Mouse (Mus musculus): ENCODE measurements at regions not wholly inside any gene's neighbourhood (a gene's known extent, or its start where the extent isn't known, plus 50 kb on each side); places are given as distances from the start of the nearest gene placed in this dataset.

GRCm38 (mm10) chr15:8783567-8783966 is 73.0 kb upstream of the Slc1a3 start:
- H3K9me3 ChIP-seq (ENCODE audit: control insufficient read depth, low read length) = no peaks in the 10 kb centered on the region
- WGBS = 61% methylated on average over 2 of the region's 2 CpGs
- no peaks in the 10 kb centered on the region for H3K27me3 ChIP-seq (ENCODE audit: control insufficient read depth, insufficient read depth, low read length)
- H3K4me2 ChIP-seq (replicated peaks; ENCODE audit: low read depth) = no peak overlapping the region
- no peak overlapping the region for H3K4me3 ChIP-seq (ENCODE audit: low read depth, low read length)
- H3K27ac ChIP-seq (replicated peaks) = no peak overlapping the region
- H3K9ac ChIP-seq (ENCODE audit: low read length) = no peak overlapping the region
- TF ChIP-seq CTCF (IDR thresholded peaks at IDR 0.05; ENCODE audit: low read depth) (no peak), EP300 (optimal IDR thresholded peaks at IDR 0.05) (no peak)
- no peak for ATAC-seq (ENCODE audit: low FRiP score, low TSS enrichment)
- no peaks in the 10 kb centered on the region for H3K4me1 ChIP-seq (replicated peaks; ENCODE audit: control insufficient read depth, insufficient read depth)
- no peak for DNase-seq (ENCODE audit: low spot score)
- H3K36me3 ChIP-seq (ENCODE audit: control insufficient read depth, insufficient read depth, low read length) = no peaks in the 10 kb centered on the region

DNA sequence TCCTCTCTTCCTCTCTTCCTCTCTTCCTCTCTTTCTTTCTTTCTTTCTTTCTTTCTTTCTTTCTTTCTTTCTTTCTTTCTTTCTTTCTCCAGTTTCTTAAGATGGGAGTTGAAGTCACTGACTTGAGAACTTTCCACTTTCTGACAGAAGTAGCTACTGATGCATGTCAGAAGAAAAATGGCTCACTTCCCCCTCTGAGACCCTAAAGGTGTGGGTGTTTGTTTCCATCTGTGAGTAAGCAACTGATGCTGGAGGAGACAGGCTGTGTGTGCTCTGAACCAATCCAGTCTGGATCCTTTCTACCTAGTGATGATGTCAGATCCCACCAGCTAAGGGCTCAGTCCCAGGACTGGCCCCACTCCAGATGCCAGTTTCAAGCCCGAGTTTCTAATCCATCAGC is 72.5 kb upstream of the Slc1a3 start:
- Histone ChIP-seq H3K27me3 (ENCODE audit: control insufficient read depth, insufficient read depth, low read length) (no peaks in the 10 kb centered on the region), H3K27ac (replicated peaks) (no peak overlapping the region), H3K4me1 (replicated peaks; ENCODE audit: control insufficient read depth, insufficient read depth) (no peaks in the 10 kb centered on the region), H3K36me3 (ENCODE audit: control insufficient read depth, insufficient read depth, low read length) (no peaks in the 10 kb centered on the region), H3K4me2 (replicated peaks; ENCODE audit: low read depth) (no peak overlapping the region), H3K9ac (ENCODE audit: low read length) (no peak overlapping the region), H3K9me3 (ENCODE audit: control insufficient read depth, low read length) (no peaks in the 10 kb centered on the region), H3K4me3 (ENCODE audit: low read depth, low read length) (no peak overlapping the region)
- 35% methylated on average over 1 of the region's 1 CpGs for WGBS
- TF ChIP-seq CTCF (IDR thresholded peaks at IDR 0.05; ENCODE audit: low read depth) (no peak), EP300 (optimal IDR thresholded peaks at IDR 0.05) (no peak)
- DNase-seq (ENCODE audit: low spot score) (no peak), ATAC-seq (ENCODE audit: low FRiP score, low TSS enrichment) (no peak)

- DNase-seq (ENCODE audit: low spot score) (no peak), ATAC-seq (ENCODE audit: low FRiP score, low TSS enrichment) (no peak)
- Histone ChIP-seq H3K4me2 (replicated peaks; ENCODE audit: low read depth) (no peak overlapping the region), H3K4me1 (replicated peaks; ENCODE audit: control insufficient read depth, insufficient read depth) (no peaks in the 10 kb centered on the region), H3K9me3 (ENCODE audit: control insufficient read depth, low read length) (no peaks in the 10 kb centered on the region), H3K27me3 (ENCODE audit: control insufficient read depth, insufficient read depth, low read length) (no peaks in the 10 kb centered on the region), H3K36me3 (ENCODE audit: control insufficient read depth, insufficient read depth, low read length) (no peaks in the 10 kb centered on the region), H3K9ac (ENCODE audit: low read length) (no peak overlapping the region), H3K4me3 (ENCODE audit: low read depth, low read length) (no peak overlapping the region), H3K27ac (replicated peaks) (no peak overlapping the region)
- TF ChIP-seq CTCF (IDR thresholded peaks at IDR 0.05; ENCODE audit: low read depth) (no peak), EP300 (optimal IDR thresholded peaks at IDR 0.05) (no peak)
- 76% methylated on average over 10 of the region's 10 CpGs for WGBS
Measured at GRCm38 (mm10) chr15:8782131-8782507, 71.6 kb upstream of the Slc1a3 start.

- no peak overlapping the region for H3K9ac ChIP-seq (ENCODE audit: low read length)
- no peaks in the 10 kb centered on the region for H3K4me1 ChIP-seq (replicated peaks; ENCODE audit: control insufficient read depth, insufficient read depth)
- no peak for ATAC-seq (ENCODE audit: low FRiP score, low TSS enrichment)
- no peaks in the 10 kb centered on the region for H3K36me3 ChIP-seq (ENCODE audit: control insufficient read depth, insufficient read depth, low read length)
- no peak for DNase-seq (ENCODE audit: low spot score)
- no peaks in the 10 kb centered on the region for H3K9me3 ChIP-seq (ENCODE audit: control insufficient read depth, low read length)
- H3K4me3 ChIP-seq (ENCODE audit: low read depth, low read length) = no peak overlapping the region
- no peak overlapping the region for H3K4me2 ChIP-seq (replicated peaks; ENCODE audit: low read depth)
- no peak overlapping the region for H3K27ac ChIP-seq (replicated peaks)
- WGBS = 90% methylated on average over 28 of the region's 28 CpGs
- no peaks in the 10 kb centered on the region for H3K27me3 ChIP-seq (ENCODE audit: control insufficient read depth, insufficient read depth, low read length)
- TF ChIP-seq EP300 (optimal IDR thresholded peaks at IDR 0.05) (no peak), CTCF (IDR thresholded peaks at IDR 0.05; ENCODE audit: low read depth) (no peak)
Measured at GRCm38 (mm10) chr15:8781159-8782130, 70.9 kb upstream of the Slc1a3 start.

GRCm38 (mm10) chr15:8780371-8780866 is 69.9 kb upstream of the Slc1a3 start:
- ATAC-seq (ENCODE audit: low FRiP score, low TSS enrichment) (no peak), DNase-seq (ENCODE audit: low spot score) (no peak)
- 38% methylated on average over 5 of the region's 5 CpGs for WGBS
- Histone ChIP-seq H3K9ac (ENCODE audit: low read length) (no peak overlapping the region), H3K36me3 (ENCODE audit: control insufficient read depth, insufficient read depth, low read length) (no peaks in the 10 kb centered on the region), H3K4me3 (ENCODE audit: low read depth, low read length) (no peak overlapping the region), H3K4me2 (replicated peaks; ENCODE audit: low read depth) (no peak overlapping the region), H3K27ac (replicated peaks) (no peak overlapping the region), H3K27me3 (ENCODE audit: control insufficient read depth, insufficient read depth, low read length) (no peaks in the 10 kb centered on the region), H3K4me1 (replicated peaks; ENCODE audit: control insufficient read depth, insufficient read depth) (no peaks in the 10 kb centered on the region), H3K9me3 (ENCODE audit: control insufficient read depth, low read length) (no peaks in the 10 kb centered on the region)
- no peak for TF ChIP-seq CTCF (IDR thresholded peaks at IDR 0.05; ENCODE audit: low read depth)
